Mouse (Mus musculus) limb, embryonic 14.5 days (tissue): ENCODE results near the gene 4931428L18Rik. TPM values are rescaled to one million over a fixed set of nuclear protein-coding genes. Genes with fewer than 3 reads are reported as not detected.
A peak's percentile ranks its signal among the peaks of the same experiment; 100 is the strongest.

Experiments
- ATAC-seq: fragments of 200-750 bp; cut with Nextera tagmentation; 2 replicates; pipeline ENCODE4 v1.8.0; 2017; ENCODE audit warnings: low read depth, moderate number of reproducible peaks, moderate TSS enrichment; ENCODE audit not compliant: low FRiP score
- DNase-seq: peaks from one replicate; pipeline ENCODE4 v3.0.0-alpha.2; 2015; ENCODE audit warnings: low spot score
- H3K27ac ChIP-seq: fragments of 300-500 bp; sonication (generic); replicated peaks from 2 replicates; pipeline ENCODE4 v1.5.1; 2014; ENCODE audit warnings: low read depth, mild to moderate bottlenecking, low read length, moderate library complexity, mixed read lengths
- H3K27me3 ChIP-seq: fragments of 300-500 bp; sonication (generic); 2 replicates; pipeline ENCODE4 v1.6.1; 2014; ENCODE audit warnings: low read length, mixed read lengths; ENCODE audit not compliant: control insufficient read depth, insufficient read depth
- H3K36me3 ChIP-seq: fragments of 300-500 bp; sonication (generic); 2 replicates; pipeline ENCODE4 v1.6.1; 2014; ENCODE audit warnings: mild to moderate bottlenecking, low read length, moderate library complexity, mixed read lengths; ENCODE audit not compliant: control insufficient read depth, insufficient read depth
- H3K4me1 ChIP-seq: fragments of 300-500 bp; sonication (generic); 2 replicates; pipeline ENCODE4 v1.6.1; 2014; ENCODE audit warnings: antibody characterized with exemption, low read length, mixed read lengths; ENCODE audit not compliant: control insufficient read depth, insufficient read depth
- H3K4me2 ChIP-seq: fragments of 300-500 bp; sonication (generic); replicated peaks from 2 replicates; pipeline ENCODE4 v1.6.1; 2014; ENCODE audit warnings: low read depth, mild to moderate bottlenecking, low read length, moderate library complexity; ENCODE audit not compliant: severe bottlenecking
- H3K4me3 ChIP-seq: fragments of 300-500 bp; sonication (generic); replicated peaks from 2 replicates; pipeline ENCODE4 v1.5.1; 2014; ENCODE audit warnings: low read length
- H3K9ac ChIP-seq: fragments of 300-500 bp; sonication (generic); 2 replicates; pipeline ENCODE4 v1.6.1; 2014; ENCODE audit warnings: mild to moderate bottlenecking, low read depth, low read length, moderate library complexity; ENCODE audit not compliant: severe bottlenecking
- H3K9me3 ChIP-seq: fragments of 300-500 bp; sonication (generic); 2 replicates; pipeline ENCODE4 v1.6.1; 2016; ENCODE audit warnings: low read length; ENCODE audit not compliant: control insufficient read depth
- POLR2A ChIP-seq: fragments of 200-500 bp; IDR thresholded peaks from 2 replicates; pipeline ENCODE4 v1.8.0; 2012; ENCODE audit warnings: inconsistent platforms, mild to moderate bottlenecking, moderate library complexity, borderline replicate concordance; ENCODE audit not compliant: insufficient read depth, insufficient read length; ENCODE audit errors: extremely low read depth
- WGBS: fragments of 180-500 bp; shearing (Covaris S2); extraction: QIAGEN DNeasy Blood & Tissue Kit; methylation state at CpG from one replicate; pipeline ENCODE4 v1.1.7; 2014; 5-methylcytosine and 5-hydroxymethylcytosine counted together
- polyA plus RNA-seq, 2 experiments: library from polyadenylated mRNA; depleted of rRNA in 1 of 2; stranded (reverse) in 1 of 2; unstranded in 1 of 2; fragments of >200 nt; fragmentation: Nextera tagmentation in 1 of 2; extraction: Ambion mirVana in 1 of 2; gene quantifications; 2 replicates each; pipeline versions ENCODE4 v1.2.1 to v1.2.3; 2012 to 2014

Gene 4931428L18Rik
- polyA plus RNA-seq, 2 experiments, result not detected

DNA sequence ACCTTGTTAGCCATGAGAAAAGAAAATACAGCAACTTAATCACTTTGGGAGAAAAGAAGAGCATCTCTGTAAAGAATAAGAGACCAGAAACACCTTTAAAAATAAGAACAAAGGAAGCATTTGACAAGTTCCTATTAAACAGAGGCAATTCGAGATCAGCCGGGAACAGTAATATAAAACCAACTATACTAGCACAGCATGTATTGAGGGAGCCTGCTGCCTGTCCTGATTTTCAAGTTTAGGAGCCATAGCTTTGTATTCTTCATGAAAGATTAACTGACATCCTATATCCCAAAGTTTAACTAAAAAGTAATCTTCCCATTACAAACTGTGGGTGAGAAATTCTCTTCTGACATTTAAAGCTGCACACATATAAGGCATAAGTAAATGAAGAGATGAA is 151.3 kb downstream of the 4931428L18Rik start:
- H3K9ac ChIP-seq, result no peak overlapping the region
- WGBS, result 50% methylated on average over 2 of the region's 2 CpGs
- no peaks in the 10 kb centered on the region for H3K9me3 ChIP-seq
- H3K27me3 ChIP-seq, result no peaks in the 10 kb centered on the region
- no peak overlapping the region for H3K4me3 ChIP-seq
- no peak overlapping the region for H3K4me2 ChIP-seq
- no peak for TF ChIP-seq POLR2A
- no peaks in the 10 kb centered on the region for H3K36me3 ChIP-seq
- no peak for DNase-seq
- no peak overlapping the region for H3K27ac ChIP-seq
- no peak for ATAC-seq
- H3K4me1 ChIP-seq, result no peaks in the 10 kb centered on the region

DNA sequence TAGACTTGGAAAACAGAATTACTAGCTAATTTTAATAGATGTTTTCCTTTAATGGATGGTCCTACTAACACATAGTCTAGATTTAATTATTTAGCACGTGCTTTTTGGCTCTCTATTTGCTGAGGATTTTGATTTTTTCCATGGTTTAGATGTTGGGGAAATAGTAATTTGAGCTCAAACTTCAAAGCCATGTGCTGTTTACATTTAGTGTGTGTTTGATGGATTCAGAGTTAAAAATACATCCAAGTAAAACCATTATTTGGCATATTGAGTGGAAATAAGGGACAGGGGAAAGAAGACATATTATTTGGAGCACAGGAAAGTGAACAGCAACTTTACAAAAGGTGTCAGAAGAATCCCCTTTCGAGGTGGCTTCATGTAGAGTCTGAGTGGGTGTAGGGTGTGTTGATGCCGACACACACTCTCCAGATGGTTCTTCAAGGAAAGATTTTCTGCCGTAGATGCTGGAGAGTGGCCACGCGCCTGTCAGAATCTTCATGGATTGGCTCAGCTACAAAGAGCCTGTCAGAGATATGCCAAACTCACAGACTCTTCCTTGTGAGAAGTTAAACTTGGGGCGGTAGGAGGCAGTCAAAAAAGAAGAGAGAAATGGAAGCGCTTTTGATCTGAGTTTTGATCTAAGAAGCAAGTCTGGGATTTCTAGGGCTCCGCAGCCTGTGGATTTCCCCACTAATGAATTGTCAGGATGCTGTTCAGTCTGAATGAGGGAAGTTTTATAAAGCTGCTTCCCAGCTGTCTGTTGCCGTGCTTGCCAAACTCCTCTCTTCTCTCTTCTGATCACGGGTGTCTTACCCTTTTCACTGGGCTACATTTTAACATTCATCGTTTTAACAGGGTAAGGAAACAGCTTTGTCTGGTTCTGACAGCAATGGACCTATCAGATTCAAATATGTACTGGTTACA is 157.4 kb downstream of the 4931428L18Rik start:
- Histone ChIP-seq H3K4me3 (no peak overlapping the region), H3K36me3 (no peaks in the 10 kb centered on the region), H3K27me3 (no peaks in the 10 kb centered on the region), H3K4me1 (no peaks in the 10 kb centered on the region), H3K4me2 (no peak overlapping the region), H3K9ac (no peak overlapping the region), H3K9me3 (no peaks in the 10 kb centered on the region), H3K27ac (no peak overlapping the region)
- ATAC-seq, result no peak
- DNase-seq, result no peak
- WGBS, result 73% methylated on average over 12 of the region's 12 CpGs
- no peak for TF ChIP-seq POLR2A

DNA sequence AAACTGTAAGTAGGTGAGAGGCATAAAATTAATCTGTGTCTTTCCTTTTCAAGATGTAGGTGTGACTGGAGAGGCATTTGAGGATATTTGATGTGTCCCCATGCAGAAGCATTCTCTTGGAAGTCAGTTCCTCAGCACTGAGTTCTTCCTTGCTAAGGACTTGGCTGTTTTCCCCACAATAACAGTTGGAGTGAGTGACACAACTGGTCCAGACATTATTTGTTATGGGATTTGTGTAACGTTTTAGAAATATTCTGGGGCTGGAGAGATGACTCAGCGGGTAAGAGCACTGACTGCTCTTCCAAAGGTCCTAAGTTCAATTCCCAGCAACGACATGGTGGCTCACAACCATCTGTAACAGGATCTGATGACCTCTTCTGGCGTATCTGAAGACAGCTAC is 162.7 kb downstream of the 4931428L18Rik start:
- no peak for ATAC-seq
- H3K4me1 ChIP-seq, result no peaks in the 10 kb centered on the region
- no peaks in the 10 kb centered on the region for H3K36me3 ChIP-seq
- no peak overlapping the region for H3K4me3 ChIP-seq
- WGBS, result 75% methylated on average over 4 of the region's 4 CpGs
- H3K9me3 ChIP-seq, result no peaks in the 10 kb centered on the region
- no peak overlapping the region for H3K27ac ChIP-seq
- TF ChIP-seq POLR2A, result no peak
- H3K4me2 ChIP-seq, result no peak overlapping the region
- H3K27me3 ChIP-seq, result no peaks in the 10 kb centered on the region
- DNase-seq, result no peak
- H3K9ac ChIP-seq, result no peak overlapping the region

DNA sequence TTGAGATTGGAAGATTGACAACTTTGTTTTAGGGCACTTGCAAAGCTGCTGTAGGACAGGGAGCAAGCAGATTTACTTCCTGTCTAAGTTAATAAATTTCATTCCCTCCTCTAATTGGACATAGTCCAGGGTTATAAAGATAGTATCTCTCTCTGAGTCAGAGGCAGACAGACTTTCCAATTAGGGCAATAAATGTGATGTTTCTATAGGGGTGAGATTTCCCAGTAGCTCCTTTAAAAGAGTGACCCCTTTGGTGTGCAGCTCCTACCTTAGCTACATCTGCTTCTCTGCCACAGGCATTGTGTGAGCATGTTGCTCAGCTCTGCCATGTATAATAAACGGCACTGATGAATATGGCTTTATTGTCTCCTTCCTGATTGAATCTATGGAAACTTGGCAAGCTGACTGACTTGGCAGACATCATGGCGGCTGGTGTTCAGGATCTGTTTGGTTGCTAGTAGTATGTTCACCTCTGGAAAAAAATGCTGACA is 163.6 kb downstream of the 4931428L18Rik start:
- Histone ChIP-seq H3K4me3 (no peak overlapping the region), H3K4me2 (no peak overlapping the region), H3K36me3 (no peaks in the 10 kb centered on the region), H3K9me3 (no peaks in the 10 kb centered on the region), H3K27ac (no peak overlapping the region), H3K27me3 (no peaks in the 10 kb centered on the region), H3K4me1 (no peaks in the 10 kb centered on the region), H3K9ac (no peak overlapping the region)
- ATAC-seq, result no peak
- 21% methylated on average over 2 of the region's 2 CpGs for WGBS
- TF ChIP-seq POLR2A, result no peak
- DNase-seq, result peak; percentile 50

DNA sequence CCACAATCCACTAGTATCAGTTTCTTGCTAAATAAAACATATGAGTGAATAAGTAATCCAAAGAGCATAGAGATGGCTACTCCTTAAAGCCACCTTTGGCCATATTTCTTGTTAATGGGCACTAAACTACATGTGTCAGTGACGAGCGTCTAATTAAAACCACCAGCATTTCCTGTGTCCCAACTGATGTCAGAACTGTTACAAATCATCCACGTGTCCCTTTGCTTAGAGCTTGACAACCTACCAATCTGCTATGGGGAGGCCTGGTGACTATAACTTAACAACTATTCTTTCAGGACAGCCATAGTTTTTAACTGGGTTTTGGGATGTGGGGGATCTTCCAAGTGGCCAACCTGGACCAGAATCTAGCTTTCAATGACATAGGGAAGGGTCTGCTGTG is 164.3 kb downstream of the 4931428L18Rik start:
- Histone ChIP-seq H3K9me3 (no peaks in the 10 kb centered on the region), H3K9ac (no peak overlapping the region), H3K4me2 (no peak overlapping the region), H3K4me3 (no peak overlapping the region), H3K27me3 (no peaks in the 10 kb centered on the region), H3K27ac (no peak overlapping the region), H3K4me1 (no peaks in the 10 kb centered on the region), H3K36me3 (no peaks in the 10 kb centered on the region)
- 17% methylated on average over 3 of the region's 3 CpGs for WGBS
- ATAC-seq, result no peak
- no peak for TF ChIP-seq POLR2A
- no peak for DNase-seq
